Comparison of ENCODE assay signal across 27 mouse cellular contexts in genomic region chr11:48657851-48658250, GRCm38 (mm10).
DNase-seq lines count a peak whose midpoint lies in the region; ATAC-seq and TF ChIP-seq lines count a peak whose summit lies in the region.
"Had no signal": no experiment of that assay in that cellular context is flagged by ENCODE, and none has a peak within 500 bp of the region (broad histone marks: within the 10 kb centered on the region; RNA-seq: fewer than 3 reads in every experiment).

No protein-coding gene starts in this region.

- no peak overlapping the region for H3K4me3 ChIP-seq in embryonic facial prominence, embryonic 14.5 days (ENCODE audit: low read depth, low read length)
- no peak overlapping the region for H3K4me3 ChIP-seq in embryonic facial prominence, embryonic 10.5 days
- H3K4me3 ChIP-seq in kidney, postnatal 0 days (replicated peaks; ENCODE audit: low read depth, low read length): no peak overlapping the region
- no peak overlapping the region for H3K4me3 ChIP-seq in hindbrain, embryonic 16.5 days (ENCODE audit: low read length)
- H3K4me3 ChIP-seq: embryonic facial prominence, embryonic 15.5 days; forebrain, embryonic 12.5 days; gastrocnemius, adult 2 months; liver, embryonic 15.5 days; lung, embryonic 15.5 days; midbrain, embryonic 10.5 days had no signal

- TF ChIP-seq CTCF in kidney, postnatal 0 days (IDR thresholded peaks at IDR 0.05; ENCODE audit: low read depth): no peak

- peak; percentile 11 for DNase-seq in embryonic facial prominence, embryonic 14.5 days (ENCODE audit: low spot score)
- no peak for DNase-seq in embryonic facial prominence, embryonic 10.5 days (ENCODE audit: low spot score)
- DNase-seq in kidney, postnatal 0 days (ENCODE audit: low spot score): peak; percentile 15
- DNase-seq in kidney, postnatal 4 days: no peak
- DNase-seq in brain, adult 2 months (ENCODE audit: low read depth, low spot score): peak; percentile 45
- DNase-seq in lung, adult 18-20 months: no peak
- DNase-seq: adrenal gland, adult 8-10 months; cerebellum, adult 11 months; cerebellum, postnatal 10 days; gastrocnemius, adult 2 months; gastrocnemius, postnatal 36 days; heart, adult 18-20 months; kidney, adult 8-10 months; kidney, postnatal 10 days; layer of hippocampus, adult 9-11 months; liver; thymus, adult 2 months; thymus, postnatal 36 days had no signal

- ATAC-seq in embryonic facial prominence, embryonic 14.5 days (ENCODE audit: low read depth): no peak
- no peak for ATAC-seq in kidney, postnatal 0 days (replicated peaks; ENCODE audit: low FRiP score, low read depth)
- ATAC-seq in hindbrain, embryonic 16.5 days: peak; percentile 72
- ATAC-seq: intestine, embryonic 16.5 days had no signal

- H3K4me1 ChIP-seq in embryonic facial prominence, embryonic 14.5 days (ENCODE audit: control insufficient read depth, insufficient read depth, low read length): no peaks in the 10 kb centered on the region
- H3K4me1 ChIP-seq in embryonic facial prominence, embryonic 10.5 days: no peaks in the 10 kb centered on the region
- H3K4me1 ChIP-seq in kidney, postnatal 0 days (replicated peaks; ENCODE audit: insufficient read depth, low read length): no peaks in the 10 kb centered on the region
- H3K4me1 ChIP-seq in hindbrain, embryonic 16.5 days (ENCODE audit: control insufficient read depth, insufficient read depth, low read depth, low read length): peaks cover 2% of the 10 kb centered on the region; the same call in 1 of the 2 replicates
- H3K4me1 ChIP-seq: embryonic facial prominence, embryonic 15.5 days; forebrain, embryonic 12.5 days; liver, embryonic 15.5 days; lung, embryonic 15.5 days; midbrain, embryonic 10.5 days had no signal

- no peaks in the 10 kb centered on the region for H3K9me3 ChIP-seq in embryonic facial prominence, embryonic 14.5 days (ENCODE audit: control insufficient read depth, low read length)
- no peaks in the 10 kb centered on the region for H3K9me3 ChIP-seq in embryonic facial prominence, embryonic 10.5 days
- H3K9me3 ChIP-seq in kidney, postnatal 0 days (replicated peaks; ENCODE audit: low read length): no peaks in the 10 kb centered on the region
- no peaks in the 10 kb centered on the region for H3K9me3 ChIP-seq in hindbrain, embryonic 16.5 days (ENCODE audit: control insufficient read depth, low read length)
- H3K9me3 ChIP-seq: embryonic facial prominence, embryonic 15.5 days; forebrain, embryonic 12.5 days; G1E; liver, embryonic 15.5 days; lung, embryonic 15.5 days; midbrain, embryonic 10.5 days had no signal

- H3K27me3 ChIP-seq in embryonic facial prominence, embryonic 14.5 days (replicated peaks; ENCODE audit: control insufficient read depth, insufficient read depth, low read length): no peaks in the 10 kb centered on the region
- no peaks in the 10 kb centered on the region for H3K27me3 ChIP-seq in embryonic facial prominence, embryonic 10.5 days (replicated peaks; ENCODE audit: low read depth, poor library complexity, severe bottlenecking)
- no peaks in the 10 kb centered on the region for H3K27me3 ChIP-seq in kidney, postnatal 0 days (ENCODE audit: insufficient read depth, low read length)
- no peaks in the 10 kb centered on the region for H3K27me3 ChIP-seq in hindbrain, embryonic 16.5 days (replicated peaks; ENCODE audit: control insufficient read depth, insufficient read depth, low read length)
- H3K27me3 ChIP-seq: embryonic facial prominence, embryonic 15.5 days; forebrain, embryonic 12.5 days; liver, embryonic 15.5 days; lung, embryonic 15.5 days had no signal

- no peak overlapping the region for H3K4me2 ChIP-seq in embryonic facial prominence, embryonic 14.5 days (ENCODE audit: low read depth, low read length)
- no peak overlapping the region for H3K4me2 ChIP-seq in kidney, postnatal 0 days (ENCODE audit: low read length)
- no peak overlapping the region; the same call in 1 of the 2 replicates for H3K4me2 ChIP-seq in hindbrain, embryonic 16.5 days (ENCODE audit: low read length)
- H3K4me2 ChIP-seq: embryonic facial prominence, embryonic 15.5 days; forebrain, embryonic 12.5 days; heart, embryonic 11.5 days; liver, embryonic 15.5 days; lung, embryonic 15.5 days had no signal

- H3K27ac ChIP-seq in embryonic facial prominence, embryonic 14.5 days (replicated peaks; ENCODE audit: low read depth, low read length): no peak overlapping the region
- no peak overlapping the region for H3K27ac ChIP-seq in embryonic facial prominence, embryonic 10.5 days (replicated peaks)
- no peak overlapping the region for H3K27ac ChIP-seq in kidney, postnatal 0 days
- H3K27ac ChIP-seq in hindbrain, embryonic 16.5 days (ENCODE audit: low read depth, low read length): no peak overlapping the region
- H3K27ac ChIP-seq: embryonic facial prominence, embryonic 15.5 days; forebrain, embryonic 12.5 days; gastrocnemius, adult 2 months; liver, embryonic 15.5 days; lung, embryonic 15.5 days; midbrain, embryonic 10.5 days had no signal

- no peak overlapping the region for H3K9ac ChIP-seq in embryonic facial prominence, embryonic 14.5 days (ENCODE audit: low read depth, low read length)
- H3K9ac ChIP-seq in kidney, postnatal 0 days (ENCODE audit: low read depth, low read length): no peak overlapping the region
- H3K9ac ChIP-seq in hindbrain, embryonic 16.5 days (ENCODE audit: low read depth, low read length): no peak overlapping the region
- H3K9ac ChIP-seq: embryonic facial prominence, embryonic 15.5 days; forebrain, embryonic 12.5 days; liver, embryonic 15.5 days; lung, embryonic 15.5 days had no signal

- no peaks in the 10 kb centered on the region for H3K36me3 ChIP-seq in embryonic facial prominence, embryonic 14.5 days (ENCODE audit: control insufficient read depth, insufficient read depth, low read length)
- no peaks in the 10 kb centered on the region for H3K36me3 ChIP-seq in embryonic facial prominence, embryonic 10.5 days (replicated peaks)
- no peaks in the 10 kb centered on the region for H3K36me3 ChIP-seq in kidney, postnatal 0 days (ENCODE audit: insufficient read depth, low read length)
- no peaks in the 10 kb centered on the region for H3K36me3 ChIP-seq in hindbrain, embryonic 16.5 days (ENCODE audit: control insufficient read depth, insufficient read depth, low read length)
- H3K36me3 ChIP-seq: embryonic facial prominence, embryonic 15.5 days; forebrain, embryonic 12.5 days; G1E; liver, embryonic 15.5 days; lung, embryonic 15.5 days; midbrain, embryonic 10.5 days had no signal

- WGBS in embryonic facial prominence, embryonic 14.5 days: 35% methylated on average over 5 of the region's 5 CpGs
- 54% methylated on average over 5 of the region's 5 CpGs for WGBS in embryonic facial prominence, embryonic 10.5 days
- WGBS in kidney, postnatal 0 days: 22% methylated on average over 5 of the region's 5 CpGs
- WGBS in hindbrain, embryonic 16.5 days: 28% methylated on average over 5 of the region's 5 CpGs

Comparison
In these comparisons a context has a peak if more than half of its experiments do, and no peak if none do; other contexts are left out.
1. DNase-seq: peak in embryonic facial prominence, embryonic 14.5 days (single experiment), kidney, postnatal 0 days (single experiment) and brain, adult 2 months (single experiment); none in embryonic facial prominence, embryonic 10.5 days (single experiment), kidney, postnatal 4 days (0 of 2) and lung, adult 18-20 months (0 of 2).